Mouse (Mus musculus): ENCODE measurements around the gene Jade2.

DNA sequence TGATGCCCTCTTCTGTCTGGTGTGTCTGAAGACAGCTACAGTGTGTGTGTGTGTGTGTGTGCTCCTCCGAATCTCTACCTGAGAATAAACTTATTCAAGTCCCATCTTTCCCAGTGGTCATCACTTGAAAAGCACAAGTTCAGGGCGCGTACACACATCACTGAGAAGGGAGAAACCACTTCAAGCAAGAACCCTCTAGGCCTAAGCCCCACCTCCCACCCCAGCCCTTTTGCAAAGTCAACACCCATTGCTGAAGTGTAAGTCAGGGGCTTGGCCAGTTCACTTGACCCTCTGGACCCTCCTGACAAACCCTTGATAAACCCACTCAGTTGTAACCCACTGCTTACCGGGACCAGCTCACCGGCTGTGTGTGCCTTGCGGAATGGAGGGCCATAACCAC lies 20.9 kb downstream of the Jade2 start:
- TF ChIP-seq CTCF (IDR thresholded peaks at IDR 0.05; ENCODE audit: low read depth): no peak
- TF ChIP-seq EP300 (optimal IDR thresholded peaks at IDR 0.05): no peak

All from stomach, postnatal 0 days (tissue).